18 mouse cellular contexts compared by ENCODE assay signal in genomic region chr12:111674850-111675486, GRCm38 (mm10). TPM values are rescaled to one million over a fixed set of nuclear protein-coding genes. Genes with fewer than 3 reads are reported as not detected.
DNase-seq lines count a peak whose midpoint lies in the region; ATAC-seq and TF ChIP-seq lines count a peak whose summit lies in the region.
"Had no signal": no experiment of that assay in that cellular context is flagged by ENCODE, and none has a peak within 500 bp of the region (broad histone marks: within the 10 kb centered on the region; RNA-seq: fewer than 3 reads in every experiment).

No protein-coding gene starts in this region.

- no peak for ATAC-seq in midbrain, embryonic 15.5 days (replicated peaks)
- ATAC-seq in granulocyte monocyte progenitor cell, adult 5-6 weeks (replicated peaks; ENCODE audit: poor library complexity, severe bottlenecking): peak; percentile 32
- no peak for ATAC-seq in CD4-positive, CD25-positive, alpha-beta regulatory T cell, adult 4 months

- intact Hi-C loops in left cerebral cortex, postnatal 25 days (cut with DNase I): no loop called here

- peaks cover 23% of the 10 kb centered on the region for H3K36me3 ChIP-seq in midbrain, embryonic 10.5 days
- 0 out of 2 replicates have a peak, but pooled peaks cover 3% of the 10 kb centered on the region for H3K36me3 ChIP-seq in midbrain, embryonic 15.5 days (replicated peaks)
- H3K36me3 ChIP-seq in myocyte (ENCODE audit: control insufficient read depth, insufficient read depth): no peaks in the 10 kb centered on the region
- H3K36me3 ChIP-seq: kidney, embryonic 15.5 days; limb, embryonic 13.5 days; liver, embryonic 15.5 days; neural tube, embryonic 15.5 days had no signal

- 0 out of 2 replicates have a peak overlapping the region, but pooled peaks have one; percentile 6 for H3K27ac ChIP-seq in midbrain, embryonic 10.5 days (replicated peaks)
- no peak overlapping the region for H3K27ac ChIP-seq in midbrain, embryonic 15.5 days
- H3K27ac ChIP-seq: embryonic facial prominence, embryonic 15.5 days; kidney, embryonic 15.5 days; left cerebral cortex, adult 2 months; limb, embryonic 13.5 days; liver, embryonic 15.5 days; midbrain, embryonic 12.5 days; neural tube, embryonic 15.5 days had no signal

- H3K4me2 ChIP-seq in midbrain, embryonic 15.5 days: no peak overlapping the region
- peak overlapping the region; percentile 4 for H3K4me2 ChIP-seq in myocyte (ENCODE audit: low read depth)
- H3K4me2 ChIP-seq: embryonic facial prominence, embryonic 15.5 days; kidney, embryonic 15.5 days; limb, embryonic 13.5 days; liver, embryonic 15.5 days; midbrain, embryonic 12.5 days; neural tube, embryonic 15.5 days had no signal

- peaks cover 15% of the 10 kb centered on the region for H3K79me2 ChIP-seq in myocyte (ENCODE audit: control insufficient read depth, insufficient read depth)

- no peak overlapping the region for H3ac ChIP-seq in myocyte (ENCODE audit: control insufficient read depth, insufficient read length)

- DNase-seq in cerebellum, adult 9-11 months: peak; percentile 22
- no peak for DNase-seq in cerebellum, adult 18-20 months
- no peak for DNase-seq in midbrain, embryonic 10.5 days (ENCODE audit: low spot score)
- no peak for DNase-seq in left cerebral cortex, postnatal 25 days (ENCODE audit: low spot score in 2 of 2)
- DNase-seq: cerebellum, adult 11 months; gastrocnemius, postnatal 14 days; heart, postnatal 4 days had no signal

- H3K9me3 ChIP-seq in midbrain, embryonic 10.5 days (replicated peaks): no peaks in the 10 kb centered on the region
- no peaks in the 10 kb centered on the region for H3K9me3 ChIP-seq in midbrain, embryonic 15.5 days
- H3K9me3 ChIP-seq: embryonic facial prominence, embryonic 15.5 days; kidney, embryonic 15.5 days; limb, embryonic 13.5 days; liver, embryonic 15.5 days; midbrain, embryonic 12.5 days; neural tube, embryonic 15.5 days had no signal

- no peak for TF ChIP-seq POLR2A in myocyte (IDR thresholded peaks at IDR 0.05; ENCODE audit: insufficient read length, low read depth)

- peaks cover 53% of the 10 kb centered on the region for H3K27me3 ChIP-seq in midbrain, embryonic 10.5 days (ENCODE audit: low read depth, poor library complexity, severe bottlenecking)
- no peaks in the 10 kb centered on the region for H3K27me3 ChIP-seq in midbrain, embryonic 15.5 days (replicated peaks)
- no peaks in the 10 kb centered on the region for H3K27me3 ChIP-seq in myocyte (ENCODE audit: control insufficient read depth, insufficient read depth, insufficient read length)

- WGBS in midbrain, embryonic 10.5 days: 69% methylated on average over 2 of the region's 2 CpGs
- 60% methylated on average over 2 of the region's 2 CpGs for WGBS in midbrain, embryonic 15.5 days

- peaks cover 76% of the 10 kb centered on the region for H3K4me1 ChIP-seq in midbrain, embryonic 10.5 days
- peaks cover 42% of the 10 kb centered on the region for H3K4me1 ChIP-seq in midbrain, embryonic 15.5 days

- H3K9ac ChIP-seq in midbrain, embryonic 15.5 days: no peak overlapping the region
- H3K9ac ChIP-seq: embryonic facial prominence, embryonic 15.5 days; kidney, embryonic 15.5 days; limb, embryonic 13.5 days; liver, embryonic 15.5 days; midbrain, embryonic 12.5 days; neural tube, embryonic 15.5 days had no signal

- no peak overlapping the region for H3K4me3 ChIP-seq in midbrain, embryonic 10.5 days
- no peak overlapping the region for H3K4me3 ChIP-seq in midbrain, embryonic 15.5 days
- H3K4me3 ChIP-seq in myocyte: no peak overlapping the region
- H3K4me3 ChIP-seq: embryonic facial prominence, embryonic 15.5 days; kidney, embryonic 15.5 days; left cerebral cortex, adult 2 months; limb, embryonic 13.5 days; liver, embryonic 15.5 days; midbrain, embryonic 12.5 days; neural tube, embryonic 15.5 days had no signal

TF ChIP-seq in myocyte, 11 proteins besides CTCF, POLR2A, EP300 and RAD21:
- peak in 2 of 3 experiments; percentile 56 to 75 for TF ChIP-seq MYOD1 (IDR thresholded peaks at IDR 0.05; ENCODE audit: control insufficient read depth in 1 of 3, insufficient read length in 2 of 3, low read depth in 2 of 3)
- TF ChIP-seq TCF3 (IDR thresholded peaks at IDR 0.05; ENCODE audit: insufficient read length, low read depth): peak; percentile 11
- no peak for TF ChIP-seq SRF (IDR thresholded peaks at IDR 0.05; ENCODE audit: control insufficient read depth, insufficient read length, low read depth)
- no peak for TF ChIP-seq E2F4 (IDR thresholded peaks at IDR 0.05; ENCODE audit: insufficient read depth)
- peak in 1 of 3 experiments; percentile 75 for TF ChIP-seq MYOG (IDR thresholded peaks at IDR 0.05; ENCODE audit: control insufficient read depth in 1 of 3, insufficient read depth in 1 of 3, insufficient read length in 2 of 3, low read depth in 2 of 3)
- no peak for TF ChIP-seq USF1 (IDR thresholded peaks at IDR 0.05; ENCODE audit: low read depth)

RNA-seq across cellular contexts. Expression of gene Ckb, which starts 2.8 kb away (rescaled TPM):
- polyA plus RNA-seq in midbrain, embryonic 10.5 days (2016; fragmentation: Nextera tagmentation; extraction: Ambion mirVana): 2,837 and 3,349 TPM in 2 replicates
- 1,376 and 1,480 TPM in 2 replicates for polyA plus RNA-seq in midbrain, embryonic 15.5 days (2015; fragmentation: Nextera tagmentation; extraction: Ambion mirVana)
- total RNA-seq in granulocyte monocyte progenitor cell, adult 5-6 weeks (2014; fragmentation: Nextera tagmentation): 4.2 TPM in 1 of 2 replicates, not detected in the other
- total RNA-seq in granulocyte monocyte progenitor cell, adult 5-6 weeks (2017): 0.57 and 1.4 TPM in 2 replicates
- polyA plus RNA-seq in myocyte (2012; fragmentation: generic; extraction: Trizol): 670 TPM
- 10 to 100 TPM; 24.1 to 30.0 TPM for polyA plus RNA-seq in CD4-positive, CD25-positive, alpha-beta regulatory T cell, adult 4 months (2017; shearing (Covaris generic))
- 1,000 to 10,000 TPM; 1,727 to 1,729 TPM for total RNA-seq in left cerebral cortex, postnatal 25 days (2021)

RNA-seq across cellular contexts. Expression of gene Trmt61a, which starts 2.9 kb away (rescaled TPM):
- 18.4 and 18.7 TPM in 2 replicates for polyA plus RNA-seq in midbrain, embryonic 10.5 days (2016; fragmentation: Nextera tagmentation; extraction: Ambion mirVana)
- 10.4 and 11.9 TPM in 2 replicates for polyA plus RNA-seq in midbrain, embryonic 15.5 days (2015; fragmentation: Nextera tagmentation; extraction: Ambion mirVana)
- 18.6 and 21.9 TPM in 2 replicates for total RNA-seq in granulocyte monocyte progenitor cell, adult 5-6 weeks (2014; fragmentation: Nextera tagmentation)
- total RNA-seq in granulocyte monocyte progenitor cell, adult 5-6 weeks (2017): 10.0 and 10.1 TPM in 2 replicates
- polyA plus RNA-seq in myocyte (2012; fragmentation: generic; extraction: Trizol): 17.7 TPM
- polyA plus RNA-seq in CD4-positive, CD25-positive, alpha-beta regulatory T cell, adult 4 months (2017; shearing (Covaris generic)): 1 to 10 TPM; 2.9 to 4.8 TPM
- total RNA-seq in left cerebral cortex, postnatal 25 days (2021): 10 to 100 TPM; 17.1 to 17.4 TPM

RNA-seq across cellular contexts. Expression of gene Bag5, which starts 38.1 kb away (rescaled TPM):
- 57.2 and 62.0 TPM in 2 replicates for polyA plus RNA-seq in midbrain, embryonic 10.5 days (2016; fragmentation: Nextera tagmentation; extraction: Ambion mirVana)
- 71.7 and 73.1 TPM in 2 replicates for polyA plus RNA-seq in midbrain, embryonic 15.5 days (2015; fragmentation: Nextera tagmentation; extraction: Ambion mirVana)
- total RNA-seq in granulocyte monocyte progenitor cell, adult 5-6 weeks (2014; fragmentation: Nextera tagmentation): 28.0 and 32.0 TPM in 2 replicates
- 33.3 and 41.2 TPM in 2 replicates for total RNA-seq in granulocyte monocyte progenitor cell, adult 5-6 weeks (2017)
- 20.3 TPM for polyA plus RNA-seq in myocyte (2012; fragmentation: generic; extraction: Trizol)
- 10 to 100 TPM; 32.5 to 37.9 TPM for polyA plus RNA-seq in CD4-positive, CD25-positive, alpha-beta regulatory T cell, adult 4 months (2017; shearing (Covaris generic))
- 10 to 100 TPM; 53.9 to 56.9 TPM for total RNA-seq in left cerebral cortex, postnatal 25 days (2021)

RNA-seq across cellular contexts. Expression of gene Apopt1, which starts 38.1 kb away (rescaled TPM):
- 59.8 and 59.9 TPM in 2 replicates for polyA plus RNA-seq in midbrain, embryonic 10.5 days (2016; fragmentation: Nextera tagmentation; extraction: Ambion mirVana)
- polyA plus RNA-seq in midbrain, embryonic 15.5 days (2015; fragmentation: Nextera tagmentation; extraction: Ambion mirVana): 51.9 and 55.3 TPM in 2 replicates
- 49.6 and 51.3 TPM in 2 replicates for total RNA-seq in granulocyte monocyte progenitor cell, adult 5-6 weeks (2014; fragmentation: Nextera tagmentation)
- 57.2 and 60.9 TPM in 2 replicates for total RNA-seq in granulocyte monocyte progenitor cell, adult 5-6 weeks (2017)
- 54.6 TPM for polyA plus RNA-seq in myocyte (2012; fragmentation: generic; extraction: Trizol)
- 10 to 100 TPM; 69.2 to 69.5 TPM for polyA plus RNA-seq in CD4-positive, CD25-positive, alpha-beta regulatory T cell, adult 4 months (2017; shearing (Covaris generic))
- 10 to 100 TPM; 37.0 to 40.0 TPM for total RNA-seq in left cerebral cortex, postnatal 25 days (2021)

Comparison
In these comparisons a context has a peak if more than half of its experiments do, and no peak if none do; other contexts are left out.
1. RNA of gene Ckb, which starts 2.8 kb away (polyA plus RNA-seq): 2,837 to 3,349 TPM in midbrain, embryonic 10.5 days, 1,376 to 1,480 TPM in midbrain, embryonic 15.5 days and 670 TPM in myocyte (single experiment); 24.1 to 30.0 TPM in CD4-positive, CD25-positive, alpha-beta regulatory T cell, adult 4 months; every median in the first group is over 10 times any median in the second.